Mouse (Mus musculus) heart, adult 2 months (tissue): Measurements from ENCODE around the gene Jaml.

Experiments
- CTCF ChIP-seq: fragments of 200-600 bp; IDR thresholded peaks from 2 replicates; pipeline ENCODE4 v1.8.1; 2022; ENCODE audit warnings: antibody characterized with exemption, mild to moderate bottlenecking, moderate library complexity
- POLR2A ChIP-seq: fragments of 200-500 bp; IDR thresholded peaks from 2 replicates; pipeline ENCODE4 v1.6.1; 2011; ENCODE audit warnings: mild to moderate bottlenecking, low read depth, low read length, control low read depth; ENCODE audit not compliant: insufficient read depth

DNA sequence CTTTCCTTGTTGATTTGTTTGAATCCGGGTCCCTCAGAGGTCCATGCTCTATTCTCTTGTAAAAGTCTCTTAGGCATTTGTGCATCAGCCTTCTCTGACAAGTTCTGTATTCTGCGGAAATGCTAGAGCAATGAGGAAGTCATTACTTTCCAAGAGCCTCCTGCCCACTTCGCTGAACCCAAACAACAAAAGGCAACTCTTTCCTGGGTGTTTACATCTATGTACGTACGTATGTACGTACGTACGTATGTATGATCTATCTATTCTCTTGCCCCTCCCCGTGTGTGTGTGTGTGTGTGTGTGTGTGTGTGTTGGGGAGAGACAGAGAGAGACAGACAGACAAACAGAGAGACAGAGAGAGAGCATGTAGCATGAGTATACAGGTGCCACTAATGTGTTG, 37.8 kb downstream of the Jaml start:
- TF ChIP-seq POLR2A (no peak), CTCF (no peak)
